Mouse (Mus musculus) brown adipose tissue, adult 24 weeks (tissue): Measurements from ENCODE around the gene Fignl2. TPM values are rescaled to one million over a fixed set of nuclear protein-coding genes. Genes with fewer than 3 reads are reported as not detected.
"Not testable (repeated sequence)": the region's sequence is repeated elsewhere in the genome, so short reads cannot be mapped to it uniquely, and the experiment has no call there.

ENCODE experiments used
- H3K27ac ChIP-seq: fragments of 200-500 bp; replicated peaks from 2 replicates; pipeline ENCODE4 v1.5.1; 2012; ENCODE audit warnings: low read depth, mild to moderate bottlenecking, low read length
- H3K4me1 ChIP-seq: fragments of 200-500 bp; 2 replicates; pipeline ENCODE4 v1.6.1; 2012; ENCODE audit warnings: low read length, mixed read lengths; ENCODE audit not compliant: control insufficient read depth, insufficient read depth, insufficient read length
- H3K4me3 ChIP-seq: fragments of 200-500 bp; 2 replicates; pipeline ENCODE4 v1.5.1; 2012; ENCODE audit warnings: low read depth, mild to moderate bottlenecking, low read length, moderate library complexity; ENCODE audit not compliant: insufficient read depth
- polyA plus RNA-seq: library from polyadenylated mRNA; stranded (reverse); fragments of >200 nt; gene quantifications from 2 replicates; pipeline ENCODE4 v1.2.4, GENCODE M21; 2012; ENCODE audit not compliant: missing spikeins, insufficient read depth, insufficient read length

The Fignl2 gene
- 2.9 and 3.0 TPM in 2 replicates for polyA plus RNA-seq

- H3K4me1 ChIP-seq = peaks cover 42% of the 10 kb centered on the region
- peak within 1 kb of the TSS; percentile 97 for H3K4me3 ChIP-seq
- peak within 1 kb of the TSS; percentile 70 for H3K27ac ChIP-seq
Observed at GRCm38 (mm10) chr15:101077813-101078730, at the start of gene Fignl2. Gene Fignl2, minus strand, starts transcription at chr15:101078567.

GRCm38 (mm10) chr15:101126876-101127544, 48.6 kb upstream of the Fignl2 start:
- H3K27ac ChIP-seq = 0 out of 2 replicates have a peak overlapping the region, but pooled peaks have one; percentile 21
- H3K4me3 ChIP-seq = no peak overlapping the region
- peaks cover 18% of the 10 kb centered on the region for H3K4me1 ChIP-seq

- H3K4me3 ChIP-seq = no peak overlapping the region
- H3K27ac ChIP-seq = no peak overlapping the region
- peaks cover 10% of the 10 kb centered on the region for H3K4me1 ChIP-seq
Observed at GRCm38 (mm10) chr15:101125561-101125960, 47.2 kb upstream of the Fignl2 start.

- H3K4me3 ChIP-seq = no peak overlapping the region
- H3K4me1 ChIP-seq = peaks cover 10% of the 10 kb centered on the region
- H3K27ac ChIP-seq = peak overlapping the region; percentile 100
Observed at GRCm38 (mm10) chr15:101123202-101123601, 44.8 kb upstream of the Fignl2 start.

- Histone ChIP-seq H3K4me3 (no peak overlapping the region), H3K27ac (peak overlapping the region; percentile 95), H3K4me1 (peaks cover 10% of the 10 kb centered on the region)
Observed at GRCm38 (mm10) chr15:101122290-101122589, 43.9 kb upstream of the Fignl2 start.

- peaks cover 10% of the 10 kb centered on the region for H3K4me1 ChIP-seq
- H3K27ac ChIP-seq = 0 out of 2 replicates have a peak overlapping the region, but pooled peaks have one; percentile 24
- H3K4me3 ChIP-seq = no peak overlapping the region
Observed at GRCm38 (mm10) chr15:101121411-101122289, 43.3 kb upstream of the Fignl2 start.

GRCm38 (mm10) chr15:101118399-101119125, 40.2 kb upstream of the Fignl2 start:
- H3K4me1 ChIP-seq = peaks cover 10% of the 10 kb centered on the region
- no peak overlapping the region for H3K27ac ChIP-seq
- H3K4me3 ChIP-seq = no peak overlapping the region

GRCm38 (mm10) chr15:101115511-101116110, 37.2 kb upstream of the Fignl2 start, which contains the start of gene Ankrd33:
Gene Ankrd33, plus strand, starts transcription at chr15:101115755.
- H3K27ac ChIP-seq = no peak within 1 kb of the TSS
- 0 out of 2 replicates have a peak, but pooled peaks cover 3% of the 10 kb centered on the region for H3K4me1 ChIP-seq
- H3K4me3 ChIP-seq = no peak within 1 kb of the TSS

- H3K27ac ChIP-seq = peak overlapping the region; percentile 75
- H3K4me3 ChIP-seq, H3K4me1 ChIP-seq: not testable (repeated sequence)
Observed at GRCm38 (mm10) chr15:101113778-101114177, 35.4 kb upstream of the Fignl2 start.

GRCm38 (mm10) chr15:101113176-101113575, 34.8 kb upstream of the Fignl2 start:
- H3K4me3 ChIP-seq = peak overlapping the region; percentile 42
- H3K4me1 ChIP-seq = 0 out of 2 replicates have a peak, but pooled peaks cover 3% of the 10 kb centered on the region
- peak overlapping the region; percentile 75 for H3K27ac ChIP-seq

- Histone ChIP-seq H3K4me3 (no peak overlapping the region), H3K27ac (no peak overlapping the region), H3K4me1 (peaks cover 3% of the 10 kb centered on the region; the same call in 1 of the 2 replicates)
Observed at GRCm38 (mm10) chr15:101107906-101108671, 29.7 kb upstream of the Fignl2 start.

GRCm38 (mm10) chr15:101106011-101106410, 27.6 kb upstream of the Fignl2 start:
- Histone ChIP-seq H3K4me1 (no peaks in the 10 kb centered on the region; the same call in 1 of the 2 replicates), H3K27ac (peak overlapping the region; percentile 45), H3K4me3 (peak overlapping the region; percentile 49)

GRCm38 (mm10) chr15:101105496-101105994, 27.2 kb upstream of the Fignl2 start:
- Histone ChIP-seq H3K27ac (peak overlapping the region; percentile 45), H3K4me3 (peak overlapping the region; percentile 49), H3K4me1 (no peaks in the 10 kb centered on the region; the same call in 1 of the 2 replicates)
